Mouse (Mus musculus) bone marrow macrophage, adult 2 months (primary cell): ENCODE measurements around the gene Cd38.

Experiments used
- CTCF ChIP-seq: IDR thresholded peaks from 2 replicates; pipeline ENCODE4 v1.5.1; 2012; ENCODE audit warnings: low read depth, mild to moderate bottlenecking, low read length, moderate library complexity
- POLR2A ChIP-seq: IDR thresholded peaks from 2 replicates; pipeline ENCODE4 v1.6.1; 2012; ENCODE audit warnings: mild to moderate bottlenecking, low read depth, low read length, borderline replicate concordance

DNA sequence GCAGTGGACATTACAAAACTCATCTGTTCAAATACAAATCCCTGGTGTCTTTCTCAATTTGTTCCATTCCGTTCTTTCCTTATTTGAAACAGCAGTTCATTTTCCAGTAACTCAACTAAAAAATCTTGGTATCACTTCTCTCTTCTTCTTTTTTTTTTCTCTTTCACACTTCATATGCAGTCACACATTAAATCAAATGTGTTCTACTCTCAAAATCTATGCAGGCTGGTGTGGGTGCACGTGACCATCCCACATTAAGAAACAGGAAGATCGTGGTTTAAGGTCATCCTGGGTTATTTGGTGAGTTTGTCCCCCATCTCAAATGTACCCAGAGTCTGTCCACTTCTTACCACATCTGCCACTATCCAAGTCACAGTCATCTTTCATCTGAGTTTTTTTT lies 13.7 kb downstream of the Cd38 start:
- TF ChIP-seq CTCF (no peak), POLR2A (no peak)
